Mouse (Mus musculus) embryonic fibroblast, embryonic 13.5 days (primary cell): ENCODE measurements at regions not wholly inside any gene's neighbourhood (a gene's known extent, or its start where the extent isn't known, plus 50 kb on each side); places are given as distances from the start of the nearest gene placed in this dataset.

Experiments
- CTCF ChIP-seq: IDR thresholded peaks from 2 replicates; pipeline ENCODE4 v1.5.1; 2011; ENCODE audit warnings: mild to moderate bottlenecking, control low read depth, low read length, moderate library complexity, borderline replicate concordance; ENCODE audit not compliant: insufficient read depth
- POLR2A ChIP-seq: IDR thresholded peaks from 2 replicates; pipeline ENCODE4 v1.6.1; 2011; ENCODE audit warnings: low read depth, mild to moderate bottlenecking, control low read depth, low read length, moderate library complexity

- TF ChIP-seq CTCF (no peak), POLR2A (no peak)
Measured at GRCm38 (mm10) chr14:110100852-110101251, 654.1 kb downstream of the Slitrk6 start.
